Mouse (Mus musculus) brain, embryonic 14.5 days (tissue): ENCODE results near the gene Fig4.

Experiments used
- CTCF ChIP-seq: fragments of 200-500 bp; IDR thresholded peaks from 2 replicates; pipeline ENCODE4 v1.5.1; 2012; ENCODE audit warnings: inconsistent platforms, mild to moderate bottlenecking, moderate library complexity, borderline replicate concordance; ENCODE audit not compliant: insufficient read depth, insufficient read length; ENCODE audit errors: extremely low read depth
- POLR2A ChIP-seq: fragments of 200-500 bp; IDR thresholded peaks from 2 replicates; pipeline ENCODE4 v1.6.1; 2012; ENCODE audit warnings: mild to moderate bottlenecking, inconsistent platforms, borderline replicate concordance; ENCODE audit not compliant: poor library complexity, insufficient read depth, insufficient read length, severe bottlenecking; ENCODE audit errors: extremely low read depth

DNA sequence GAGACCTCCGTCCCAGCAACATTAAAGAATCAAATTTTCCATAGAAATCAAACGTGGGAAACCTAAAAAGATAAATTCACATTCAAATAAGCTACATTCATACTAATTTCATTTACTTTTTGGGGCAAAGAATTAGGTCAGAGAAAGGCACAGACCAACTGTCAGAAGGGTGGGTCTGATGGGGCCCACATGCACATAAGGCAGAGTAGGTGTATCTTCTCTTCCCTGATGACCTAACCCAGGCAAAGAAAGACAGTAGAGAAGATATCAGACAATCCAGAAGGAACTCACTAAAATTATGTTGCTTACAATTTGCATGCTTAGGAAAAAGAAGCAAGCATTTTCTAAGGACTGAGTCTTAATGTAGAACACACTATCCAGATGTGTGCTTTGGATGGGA, 67.9 kb downstream of the Fig4 start:
- no peak for TF ChIP-seq CTCF
- no peak for TF ChIP-seq POLR2A
